Mouse (Mus musculus): Measurements from ENCODE around the gene Abcd3. TPM values are rescaled to one million over a fixed set of nuclear protein-coding genes. Genes with fewer than 3 reads are reported as not detected.
"Not testable (repeated sequence)": the region's sequence is repeated elsewhere in the genome, so short reads cannot be mapped to it uniquely, and the experiment has no call there.

Gene Abcd3
- total RNA-seq, 4 experiments from 2014 or later: 52.3 to 58.2 (median 56.8) TPM

GRCm38 (mm10) chr3:121818736-121819396 lies 3.8 kb upstream of the Abcd3 start:
- no peak for DNase-seq (ENCODE audit: low spot score in 2 of 2)

GRCm38 (mm10) chr3:121815549-121816235 lies 590 bp upstream of the Abcd3 start:
- no peak for DNase-seq (ENCODE audit: low spot score in 2 of 2)

GRCm38 (mm10) chr3:121814413-121814864 lies 663 bp downstream of the Abcd3 start:
- peak in 1 of 2 experiments; percentile 13 for DNase-seq (ENCODE audit: low spot score in 2 of 2)

- DNase-seq (ENCODE audit: low spot score in 2 of 2): no peak
These were observed 1.3 kb downstream of the Abcd3 start for GRCm38 (mm10) chr3:121813834-121814233.

GRCm38 (mm10) chr3:121808246-121808645 lies 6.9 kb downstream of the Abcd3 start:
- no peak for DNase-seq (ENCODE audit: low spot score in 2 of 2)

GRCm38 (mm10) chr3:121794214-121794613 lies 20.9 kb downstream of the Abcd3 start:
- no peak for DNase-seq (ENCODE audit: low spot score in 2 of 2)

- no peak for DNase-seq (ENCODE audit: low spot score in 2 of 2)
These were observed 22.9 kb downstream of the Abcd3 start for GRCm38 (mm10) chr3:121792246-121792645.

- DNase-seq (ENCODE audit: low spot score in 2 of 2): no peak
These were observed 24.7 kb downstream of the Abcd3 start for GRCm38 (mm10) chr3:121790442-121790841.

GRCm38 (mm10) chr3:121789790-121790189 lies 25.3 kb downstream of the Abcd3 start:
- no peak for DNase-seq (ENCODE audit: low spot score in 2 of 2)

GRCm38 (mm10) chr3:121783020-121783419 lies 32.1 kb downstream of the Abcd3 start:
- no peak for DNase-seq (ENCODE audit: low spot score in 2 of 2)

GRCm38 (mm10) chr3:121777943-121778342 lies 37.2 kb downstream of the Abcd3 start:
- peak; percentile 44 to 67 for DNase-seq (ENCODE audit: low spot score in 2 of 2)

GRCm38 (mm10) chr3:121773336-121773735 lies 41.8 kb downstream of the Abcd3 start:
- DNase-seq (ENCODE audit: low spot score in 2 of 2): not testable (repeated sequence)

GRCm38 (mm10) chr3:121768770-121769169 lies 46.3 kb downstream of the Abcd3 start:
- DNase-seq (ENCODE audit: low spot score in 2 of 2): no peak

GRCm38 (mm10) chr3:121766818-121767217 lies 48.3 kb downstream of the Abcd3 start:
- DNase-seq (ENCODE audit: low spot score in 2 of 2): no peak

GRCm38 (mm10) chr3:121766048-121766447 lies 49.1 kb downstream of the Abcd3 start:
- no peak for DNase-seq (ENCODE audit: low spot score in 2 of 2)

GRCm38 (mm10) chr3:121762056-121762852 lies 52.8 kb downstream of the Abcd3 start:
- no peak for DNase-seq (ENCODE audit: low spot score in 2 of 2)

- DNase-seq (ENCODE audit: low spot score in 2 of 2): no peak
These were observed 56.7 kb downstream of the Abcd3 start for GRCm38 (mm10) chr3:121758373-121758772.

GRCm38 (mm10) chr3:121755152-121755551 lies 60.0 kb downstream of the Abcd3 start:
- DNase-seq (ENCODE audit: low spot score in 2 of 2): no peak

- DNase-seq (ENCODE audit: low spot score in 2 of 2): not testable (repeated sequence)
These were observed 60.6 kb downstream of the Abcd3 start for GRCm38 (mm10) chr3:121754319-121755090.

- not testable (repeated sequence) for DNase-seq (ENCODE audit: low spot score in 2 of 2)
These were observed 73.8 kb downstream of the Abcd3 start for GRCm38 (mm10) chr3:121741186-121741848.
